Mouse (Mus musculus) embryonic facial prominence, embryonic 14.5 days (tissue): ENCODE results near the gene Olfr648. TPM values are rescaled to one million over a fixed set of nuclear protein-coding genes. Genes with fewer than 3 reads are reported as not detected.

ENCODE experiments used
- ATAC-seq: fragments of 200-750 bp; cut with Nextera tagmentation; 2 replicates; pipeline ENCODE4 v1.8.0; 2017; ENCODE audit warnings: low read depth, moderate number of reproducible peaks, moderate TSS enrichment
- DNase-seq: peaks from one replicate; pipeline ENCODE4 v3.0.0-alpha.2; 2015; ENCODE audit warnings: low spot score
- H3K27ac ChIP-seq: fragments of 300-500 bp; sonication (generic); replicated peaks from 2 replicates; pipeline ENCODE4 v1.5.1; 2014; ENCODE audit warnings: low read depth, mild to moderate bottlenecking, low read length, moderate library complexity
- H3K27me3 ChIP-seq: fragments of 300-500 bp; sonication (generic); replicated peaks from 2 replicates; pipeline ENCODE4 v1.6.1; 2014; ENCODE audit warnings: low read length; ENCODE audit not compliant: control insufficient read depth, insufficient read depth
- H3K36me3 ChIP-seq: fragments of 300-500 bp; sonication (generic); 2 replicates; pipeline ENCODE4 v1.6.1; 2014; ENCODE audit warnings: low read length, mixed read lengths; ENCODE audit not compliant: control insufficient read depth, insufficient read depth
- H3K4me1 ChIP-seq: fragments of 300-500 bp; sonication (generic); 2 replicates; pipeline ENCODE4 v1.6.1; 2014; ENCODE audit warnings: antibody characterized with exemption, low read length; ENCODE audit not compliant: control insufficient read depth, insufficient read depth
- H3K4me2 ChIP-seq: fragments of 300-500 bp; sonication (generic); 2 replicates; pipeline ENCODE4 v1.6.1; 2014; ENCODE audit warnings: low read depth, mild to moderate bottlenecking, low read length, moderate library complexity, mixed read lengths
- H3K4me3 ChIP-seq: fragments of 300-500 bp; sonication (generic); 2 replicates; pipeline ENCODE4 v1.5.1; 2014; ENCODE audit warnings: low read depth, mild to moderate bottlenecking, low read length
- H3K9ac ChIP-seq: fragments of 300-500 bp; sonication (generic); 2 replicates; pipeline ENCODE4 v1.6.1; 2014; ENCODE audit warnings: low read depth, mild to moderate bottlenecking, low read length, moderate library complexity, mixed read lengths
- H3K9me3 ChIP-seq: fragments of 300-500 bp; sonication (generic); 2 replicates; pipeline ENCODE4 v1.6.1; 2016; ENCODE audit warnings: low read length; ENCODE audit not compliant: control insufficient read depth
- WGBS: fragments of 180-500 bp; shearing (Covaris S2); extraction: QIAGEN DNeasy Blood & Tissue Kit; methylation state at CpG from one replicate; pipeline ENCODE4 v1.1.7; 2014; 5-methylcytosine and 5-hydroxymethylcytosine counted together
- polyA plus RNA-seq: library from polyadenylated mRNA; unstranded; fragments of >200 nt; fragmentation: Nextera tagmentation; extraction: Ambion mirVana; gene quantifications from 2 replicates; pipeline ENCODE4 v1.2.1, GENCODE M21; 2014

The Olfr648 gene
- polyA plus RNA-seq, 1 experiment from 2014 or later = 0.17 TPM

DNA sequence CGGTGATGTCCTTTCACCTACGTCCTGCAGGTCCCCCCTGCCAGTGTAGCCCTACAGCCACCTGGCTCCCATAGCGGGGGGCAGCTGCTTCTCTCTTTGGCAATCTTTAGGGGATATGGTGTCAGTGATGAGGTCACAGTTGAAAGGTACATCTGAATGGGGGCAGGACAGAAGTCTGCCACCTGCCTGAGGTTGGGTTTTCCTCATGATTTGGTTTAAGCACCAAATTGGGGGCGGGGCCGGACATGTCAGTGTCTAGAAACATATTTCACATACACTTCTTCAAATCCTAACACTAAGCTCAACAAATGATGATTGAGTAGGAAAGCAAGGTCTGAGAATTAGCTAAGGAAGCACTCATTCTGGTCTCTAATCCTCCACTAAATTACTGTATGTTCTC lies 53.5 kb downstream of the Olfr648 start, which contains the start of gene Ubqln5:
Gene Ubqln5, minus strand, starts transcription at position 101 of the 400 bp plus-strand sequence.
- 91% methylated on average over 5 of the region's 5 CpGs for WGBS
- Histone ChIP-seq H3K4me2 (no peak within 1 kb of the TSS), H3K9me3 (no peaks in the 10 kb centered on the region), H3K9ac (no peak within 1 kb of the TSS), H3K27me3 (no peaks in the 10 kb centered on the region), H3K27ac (no peak within 1 kb of the TSS), H3K36me3 (no peaks in the 10 kb centered on the region), H3K4me1 (no peaks in the 10 kb centered on the region), H3K4me3 (no peak within 1 kb of the TSS)
- DNase-seq (no peak), ATAC-seq (no peak)

Other genes starting within 250 kb of the Olfr648 start
- gene Olfr632, start 249.0 kb downstream of the Olfr648 start, polyA plus RNA-seq = not detected in 2 replicates
- gene Olfr633, start 239.0 kb downstream of the Olfr648 start, polyA plus RNA-seq = not detected in 2 replicates
- not detected in 2 replicates for gene Olfr635, start 212.2 kb downstream of the Olfr648 start, polyA plus RNA-seq
- gene Olfr638, start 184.6 kb downstream of the Olfr648 start, polyA plus RNA-seq = not detected in 2 replicates
- not detected in 2 replicates for gene Olfr639, start 166.1 kb downstream of the Olfr648 start, polyA plus RNA-seq
- gene Olfr640, start 157.8 kb downstream of the Olfr648 start, polyA plus RNA-seq = 0.13 and 0.14 TPM in 2 replicates
- 0.10 TPM in 1 of 2 replicates, not detected in the other for gene Olfr641, start 147.9 kb downstream of the Olfr648 start, polyA plus RNA-seq
- not detected in 2 replicates for gene Olfr642, start 130.7 kb downstream of the Olfr648 start, polyA plus RNA-seq
- gene 4930516K23Rik, start 121.9 kb downstream of the Olfr648 start, polyA plus RNA-seq = not detected in 2 replicates
- 0.21 and 0.38 TPM in 2 replicates for gene Olfr644, start 111.5 kb downstream of the Olfr648 start, polyA plus RNA-seq
- not detected in 2 replicates for gene Olfr645, start 97.9 kb downstream of the Olfr648 start, polyA plus RNA-seq
- not detected in 2 replicates for gene Olfr646, start 78.5 kb downstream of the Olfr648 start, polyA plus RNA-seq
- gene Ubqln5, start 53.6 kb downstream of the Olfr648 start, polyA plus RNA-seq = not detected in 2 replicates
- not detected in 2 replicates for gene Olfr643, start 46.0 kb downstream of the Olfr648 start, polyA plus RNA-seq
- gene Ubqln3, start 40.1 kb downstream of the Olfr648 start, polyA plus RNA-seq = 0.21 and 0.25 TPM in 2 replicates
- 0.17 and 0.45 TPM in 2 replicates for gene Ubqlnl, start 32.8 kb downstream of the Olfr648 start, polyA plus RNA-seq
- gene Olfm5, start 18.6 kb downstream of the Olfr648 start, polyA plus RNA-seq = 17.6 and 28.0 TPM in 2 replicates
- not detected in 2 replicates for gene Olfr649, start 12.6 kb upstream of the Olfr648 start, polyA plus RNA-seq
- gene Trim6, start 35.4 kb upstream of the Olfr648 start, polyA plus RNA-seq = 0.72 and 0.89 TPM in 2 replicates
- gene Trim34a, start 61.1 kb upstream of the Olfr648 start, polyA plus RNA-seq = 2.2 and 2.4 TPM in 2 replicates
- gene Trim5, start 104.7 kb upstream of the Olfr648 start, polyA plus RNA-seq = 0.19 and 0.47 TPM in 2 replicates
- 7.2 and 7.6 TPM in 2 replicates for gene Trim12a, start 132.1 kb upstream of the Olfr648 start, polyA plus RNA-seq
- not detected in 2 replicates for gene Trim34b, start 146.1 kb upstream of the Olfr648 start, polyA plus RNA-seq
- 2.1 and 2.2 TPM in 2 replicates for gene Trim12c, start 170.0 kb upstream of the Olfr648 start, polyA plus RNA-seq
- gene Trim30b, start 186.5 kb upstream of the Olfr648 start, polyA plus RNA-seq = 0.29 TPM in 1 of 2 replicates, not detected in the other
- 0.45 TPM in 1 of 2 replicates, not detected in the other for gene Trim30c, start 217.4 kb upstream of the Olfr648 start, polyA plus RNA-seq